Mouse (Mus musculus): ENCODE data around the gene Kcnmb2. TPM values are rescaled to one million over a fixed set of nuclear protein-coding genes. Genes with fewer than 3 reads are reported as not detected.
A peak's percentile ranks its signal among the peaks of the same experiment; 100 is the strongest.

The Kcnmb2 gene
- polyA plus RNA-seq, 1 experiment from 2014 or later = 1.4 TPM

DNA sequence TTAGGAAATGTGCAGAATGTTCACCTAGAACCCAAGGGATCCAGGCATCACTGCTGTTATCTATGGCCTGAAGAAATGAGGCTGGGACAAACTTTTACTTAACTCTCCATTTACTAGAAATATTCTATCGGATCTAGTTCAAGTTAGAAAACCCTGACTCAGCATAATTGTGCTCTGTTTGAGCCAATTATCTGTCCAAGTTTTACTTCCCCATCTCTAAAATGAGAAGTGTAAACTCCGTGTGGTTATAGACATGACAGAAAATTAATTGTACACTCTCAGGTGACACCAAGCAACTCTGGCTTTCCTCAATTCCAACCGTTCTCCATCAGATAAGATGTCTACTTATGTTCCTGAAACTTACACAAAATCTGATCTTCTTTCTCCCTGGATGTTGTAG lies 161.0 kb downstream of the Kcnmb2 start:
- no peak overlapping the region for H3K9ac ChIP-seq (ENCODE audit: low read length)
- no peak overlapping the region for H3K4me3 ChIP-seq (ENCODE audit: low read depth, low read length)
- DNase-seq (ENCODE audit: low spot score) (no peak), ATAC-seq (replicated peaks; ENCODE audit: low FRiP score) (no peak)
- H3K36me3 ChIP-seq (ENCODE audit: control insufficient read depth, insufficient read depth, low read length) = no peaks in the 10 kb centered on the region
- H3K9me3 ChIP-seq (ENCODE audit: control insufficient read depth, low read length) = no peaks in the 10 kb centered on the region
- H3K27ac ChIP-seq (ENCODE audit: low read depth, low read length) = no peak overlapping the region
- H3K4me2 ChIP-seq (ENCODE audit: low read depth, low read length, severe bottlenecking) = no peak overlapping the region
- H3K4me1 ChIP-seq (replicated peaks; ENCODE audit: control insufficient read depth, insufficient read depth, low read length) = peaks cover 13% of the 10 kb centered on the region; the same call in 1 of the 2 replicates
- WGBS = 90% methylated on average over 3 of the region's 3 CpGs
- no peaks in the 10 kb centered on the region for H3K27me3 ChIP-seq (ENCODE audit: control insufficient read depth, insufficient read depth, low read length)

- ATAC-seq (replicated peaks; ENCODE audit: low FRiP score) = peak; percentile 84
- Histone ChIP-seq H3K4me2 (ENCODE audit: low read depth, low read length, severe bottlenecking) (no peak overlapping the region), H3K27ac (ENCODE audit: low read depth, low read length) (peak overlapping the region; percentile 71)
These were observed 165.0 kb downstream of the Kcnmb2 start for GRCm38 (mm10) chr3:32067004-32067935.

DNA sequence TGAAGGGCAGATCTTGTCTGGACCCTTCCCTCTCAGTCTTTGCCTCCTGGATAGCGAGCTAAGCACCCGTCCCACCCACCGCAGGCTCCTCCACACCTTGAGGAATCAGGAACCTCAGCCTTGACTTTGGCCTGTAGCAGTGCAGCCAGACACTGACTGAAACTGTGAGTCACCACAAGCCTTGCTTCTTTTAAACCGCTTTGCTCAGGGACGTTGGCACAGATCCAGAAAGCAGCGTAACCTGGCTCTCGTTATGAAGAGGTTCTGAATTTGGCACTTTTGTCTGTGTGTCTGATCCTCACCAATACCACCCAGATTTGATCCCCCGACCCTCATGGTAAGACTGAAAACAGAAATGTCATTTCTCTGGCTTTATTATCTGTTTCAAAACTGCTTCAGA lies 171.6 kb downstream of the Kcnmb2 start:
- H3K9me3 ChIP-seq (ENCODE audit: control insufficient read depth, low read length) = no peaks in the 10 kb centered on the region
- no peak overlapping the region for H3K27ac ChIP-seq (ENCODE audit: low read depth, low read length)
- no peak for ATAC-seq (replicated peaks; ENCODE audit: low FRiP score)
- H3K27me3 ChIP-seq (ENCODE audit: control insufficient read depth, insufficient read depth, low read length) = no peaks in the 10 kb centered on the region
- no peaks in the 10 kb centered on the region for H3K4me1 ChIP-seq (replicated peaks; ENCODE audit: control insufficient read depth, insufficient read depth, low read length)
- 71% methylated on average over 8 of the region's 8 CpGs for WGBS
- H3K4me3 ChIP-seq (ENCODE audit: low read depth, low read length) = no peak overlapping the region
- H3K36me3 ChIP-seq (ENCODE audit: control insufficient read depth, insufficient read depth, low read length) = no peaks in the 10 kb centered on the region
- H3K9ac ChIP-seq (ENCODE audit: low read length) = no peak overlapping the region
- H3K4me2 ChIP-seq (ENCODE audit: low read depth, low read length, severe bottlenecking) = no peak overlapping the region
- no peak for DNase-seq (ENCODE audit: low spot score)

More at GRCm38 (mm10) chr3:32067004-32067935, 165.0 kb downstream of the Kcnmb2 start:
- no peak for DNase-seq (ENCODE audit: low spot score)
- no peaks in the 10 kb centered on the region for H3K27me3 ChIP-seq (ENCODE audit: control insufficient read depth, insufficient read depth, low read length)
- no peak overlapping the region for H3K9ac ChIP-seq (ENCODE audit: low read length)
- no peak overlapping the region for H3K4me3 ChIP-seq (ENCODE audit: low read depth, low read length)
- WGBS = 34% methylated on average over 9 of the region's 9 CpGs
- H3K4me1 ChIP-seq (replicated peaks; ENCODE audit: control insufficient read depth, insufficient read depth, low read length) = peaks cover 11% of the 10 kb centered on the region; the same call in 1 of the 2 replicates
- no peaks in the 10 kb centered on the region for H3K36me3 ChIP-seq (ENCODE audit: control insufficient read depth, insufficient read depth, low read length)
- no peaks in the 10 kb centered on the region for H3K9me3 ChIP-seq (ENCODE audit: control insufficient read depth, low read length)

GRCm38 (mm10) chr3:32088762-32089161 lies 186.5 kb downstream of the Kcnmb2 start:
- Histone ChIP-seq H3K36me3 (ENCODE audit: control insufficient read depth, insufficient read depth, low read length) (no peaks in the 10 kb centered on the region), H3K4me1 (replicated peaks; ENCODE audit: control insufficient read depth, insufficient read depth, low read length) (no peaks in the 10 kb centered on the region), H3K4me3 (ENCODE audit: low read depth, low read length) (no peak overlapping the region), H3K9ac (ENCODE audit: low read length) (no peak overlapping the region), H3K9me3 (ENCODE audit: control insufficient read depth, low read length) (no peaks in the 10 kb centered on the region), H3K27me3 (ENCODE audit: control insufficient read depth, insufficient read depth, low read length) (no peaks in the 10 kb centered on the region), H3K27ac (ENCODE audit: low read depth, low read length) (no peak overlapping the region), H3K4me2 (ENCODE audit: low read depth, low read length, severe bottlenecking) (no peak overlapping the region)
- DNase-seq (ENCODE audit: low spot score) = no peak
- ATAC-seq (replicated peaks; ENCODE audit: low FRiP score) = no peak
- 93% methylated on average over 1 of the region's 1 CpGs for WGBS

GRCm38 (mm10) chr3:32101391-32101790 lies 199.1 kb downstream of the Kcnmb2 start:
- Histone ChIP-seq H3K4me2 (ENCODE audit: low read depth, low read length, severe bottlenecking) (no peak overlapping the region), H3K9me3 (ENCODE audit: control insufficient read depth, low read length) (no peaks in the 10 kb centered on the region), H3K4me1 (replicated peaks; ENCODE audit: control insufficient read depth, insufficient read depth, low read length) (no peaks in the 10 kb centered on the region), H3K27ac (ENCODE audit: low read depth, low read length) (no peak overlapping the region), H3K4me3 (ENCODE audit: low read depth, low read length) (no peak overlapping the region), H3K36me3 (ENCODE audit: control insufficient read depth, insufficient read depth, low read length) (no peaks in the 10 kb centered on the region), H3K9ac (ENCODE audit: low read length) (no peak overlapping the region), H3K27me3 (ENCODE audit: control insufficient read depth, insufficient read depth, low read length) (no peaks in the 10 kb centered on the region)
- DNase-seq (ENCODE audit: low spot score) = no peak
- no peak for ATAC-seq (replicated peaks; ENCODE audit: low FRiP score)
- 85% methylated on average over 10 of the region's 10 CpGs for WGBS

GRCm38 (mm10) chr3:32119851-32120250 lies 217.5 kb downstream of the Kcnmb2 start:
- Histone ChIP-seq H3K36me3 (ENCODE audit: control insufficient read depth, insufficient read depth, low read length) (no peaks in the 10 kb centered on the region), H3K4me3 (ENCODE audit: low read depth, low read length) (no peak overlapping the region), H3K4me2 (ENCODE audit: low read depth, low read length, severe bottlenecking) (no peak overlapping the region), H3K27ac (ENCODE audit: low read depth, low read length) (no peak overlapping the region), H3K4me1 (replicated peaks; ENCODE audit: control insufficient read depth, insufficient read depth, low read length) (no peaks in the 10 kb centered on the region), H3K27me3 (ENCODE audit: control insufficient read depth, insufficient read depth, low read length) (no peaks in the 10 kb centered on the region), H3K9ac (ENCODE audit: low read length) (no peak overlapping the region), H3K9me3 (ENCODE audit: control insufficient read depth, low read length) (no peaks in the 10 kb centered on the region)
- DNase-seq (ENCODE audit: low spot score) (no peak), ATAC-seq (replicated peaks; ENCODE audit: low FRiP score) (no peak)
- 90% methylated on average over 5 of the region's 5 CpGs for WGBS

GRCm38 (mm10) chr3:32121731-32122130 lies 219.4 kb downstream of the Kcnmb2 start:
- Histone ChIP-seq H3K4me3 (ENCODE audit: low read depth, low read length) (no peak overlapping the region), H3K4me1 (replicated peaks; ENCODE audit: control insufficient read depth, insufficient read depth, low read length) (no peaks in the 10 kb centered on the region), H3K27ac (ENCODE audit: low read depth, low read length) (no peak overlapping the region), H3K4me2 (ENCODE audit: low read depth, low read length, severe bottlenecking) (no peak overlapping the region), H3K9ac (ENCODE audit: low read length) (no peak overlapping the region), H3K27me3 (ENCODE audit: control insufficient read depth, insufficient read depth, low read length) (no peaks in the 10 kb centered on the region), H3K9me3 (ENCODE audit: control insufficient read depth, low read length) (no peaks in the 10 kb centered on the region), H3K36me3 (ENCODE audit: control insufficient read depth, insufficient read depth, low read length) (no peaks in the 10 kb centered on the region)
- DNase-seq (ENCODE audit: low spot score) = no peak
- 77% methylated on average over 3 of the region's 3 CpGs for WGBS
- no peak for ATAC-seq (replicated peaks; ENCODE audit: low FRiP score)

- Histone ChIP-seq H3K4me3 (ENCODE audit: low read depth, low read length) (no peak overlapping the region), H3K36me3 (ENCODE audit: control insufficient read depth, insufficient read depth, low read length) (no peaks in the 10 kb centered on the region), H3K4me2 (ENCODE audit: low read depth, low read length, severe bottlenecking) (no peak overlapping the region), H3K27ac (ENCODE audit: low read depth, low read length) (no peak overlapping the region), H3K9ac (ENCODE audit: low read length) (no peak overlapping the region), H3K9me3 (ENCODE audit: control insufficient read depth, low read length) (no peaks in the 10 kb centered on the region), H3K27me3 (ENCODE audit: control insufficient read depth, insufficient read depth, low read length) (no peaks in the 10 kb centered on the region), H3K4me1 (replicated peaks; ENCODE audit: control insufficient read depth, insufficient read depth, low read length) (no peaks in the 10 kb centered on the region)
- 70% methylated on average over 4 of the region's 4 CpGs for WGBS
- ATAC-seq (replicated peaks; ENCODE audit: low FRiP score) (no peak), DNase-seq (ENCODE audit: low spot score) (no peak)
These were observed 223.1 kb downstream of the Kcnmb2 start for GRCm38 (mm10) chr3:32125431-32125830.

DNA sequence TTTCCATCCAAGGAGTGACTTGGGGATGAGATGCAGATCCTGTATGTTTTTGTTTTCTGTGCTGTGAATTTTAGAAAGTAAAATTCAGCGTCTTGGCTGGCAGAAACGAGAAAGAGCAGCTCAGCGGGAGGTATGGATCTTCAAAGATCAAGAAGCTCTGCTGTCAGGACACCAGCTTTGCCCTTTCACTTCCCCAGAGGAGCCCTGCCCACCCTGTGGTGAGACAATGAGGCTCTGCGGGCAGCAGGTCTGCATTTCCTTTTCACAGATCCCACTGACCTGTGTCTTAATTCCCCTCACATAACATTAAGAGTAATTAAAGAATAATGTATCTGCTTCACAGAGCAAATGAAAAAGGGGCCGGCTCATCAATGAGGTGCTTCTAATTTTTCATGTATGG lies 226.1 kb downstream of the Kcnmb2 start:
- Histone ChIP-seq H3K4me2 (ENCODE audit: low read depth, low read length, severe bottlenecking) (no peak overlapping the region), H3K27ac (ENCODE audit: low read depth, low read length) (no peak overlapping the region), H3K4me3 (ENCODE audit: low read depth, low read length) (no peak overlapping the region), H3K36me3 (ENCODE audit: control insufficient read depth, insufficient read depth, low read length) (no peaks in the 10 kb centered on the region), H3K9ac (ENCODE audit: low read length) (no peak overlapping the region), H3K4me1 (replicated peaks; ENCODE audit: control insufficient read depth, insufficient read depth, low read length) (no peaks in the 10 kb centered on the region), H3K27me3 (ENCODE audit: control insufficient read depth, insufficient read depth, low read length) (no peaks in the 10 kb centered on the region), H3K9me3 (ENCODE audit: control insufficient read depth, low read length) (no peaks in the 10 kb centered on the region)
- DNase-seq (ENCODE audit: low spot score) (no peak), ATAC-seq (replicated peaks; ENCODE audit: low FRiP score) (no peak)
- 0% methylated on average over 5 of the region's 5 CpGs for WGBS
